Mouse (Mus musculus): ENCODE measurements around the gene H2-T23.
"Not testable (repeated sequence)": the region's sequence is repeated elsewhere in the genome, so short reads cannot be mapped to it uniquely, and the experiment has no call there.

The H2-T23 gene

GRCm38 (mm10) chr17:36032351-36032875 lies at the start of gene H2-T23:
Gene H2-T23, minus strand, starts transcription at chr17:36032855.
- DNase-seq = peak; percentile 23 to 25

- not testable (repeated sequence) for DNase-seq
Observed at GRCm38 (mm10) chr17:36081901-36082300, 49.2 kb upstream of the H2-T23 start.

GRCm38 (mm10) chr17:36060829-36061228 lies 28.2 kb upstream of the H2-T23 start:
- DNase-seq = peak; percentile 88 to 95

DNA sequence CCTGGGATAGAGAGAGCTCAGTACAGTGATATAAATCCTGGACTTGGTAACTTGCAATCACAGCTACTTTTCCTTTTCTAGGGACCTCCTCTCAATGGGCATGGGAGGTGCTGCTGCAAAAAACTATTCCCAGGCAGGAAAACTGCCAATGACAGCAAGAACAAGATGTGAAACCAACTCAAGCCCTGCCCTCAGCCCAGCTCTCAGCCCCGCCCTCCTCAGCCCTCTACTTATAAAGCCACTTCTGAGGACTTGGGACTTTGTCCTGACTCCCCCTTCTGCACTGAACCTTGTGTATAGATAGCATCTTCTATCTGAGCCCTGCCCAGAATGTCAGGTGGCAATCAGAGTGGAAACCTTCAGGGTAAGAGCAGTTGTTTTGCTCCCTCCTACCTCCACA lies 25.7 kb upstream of the H2-T23 start, which contains the start of gene Gm11127:
Gene Gm11127, minus strand, starts transcription at position 10 of the 400 bp plus-strand sequence.
- DNase-seq = not testable (repeated sequence)

- not testable (repeated sequence) for DNase-seq
Observed at GRCm38 (mm10) chr17:36057927-36058326, 25.3 kb upstream of the H2-T23 start.

- no peak for DNase-seq
Observed at GRCm38 (mm10) chr17:36043286-36043685, 10.6 kb upstream of the H2-T23 start.

DNA sequence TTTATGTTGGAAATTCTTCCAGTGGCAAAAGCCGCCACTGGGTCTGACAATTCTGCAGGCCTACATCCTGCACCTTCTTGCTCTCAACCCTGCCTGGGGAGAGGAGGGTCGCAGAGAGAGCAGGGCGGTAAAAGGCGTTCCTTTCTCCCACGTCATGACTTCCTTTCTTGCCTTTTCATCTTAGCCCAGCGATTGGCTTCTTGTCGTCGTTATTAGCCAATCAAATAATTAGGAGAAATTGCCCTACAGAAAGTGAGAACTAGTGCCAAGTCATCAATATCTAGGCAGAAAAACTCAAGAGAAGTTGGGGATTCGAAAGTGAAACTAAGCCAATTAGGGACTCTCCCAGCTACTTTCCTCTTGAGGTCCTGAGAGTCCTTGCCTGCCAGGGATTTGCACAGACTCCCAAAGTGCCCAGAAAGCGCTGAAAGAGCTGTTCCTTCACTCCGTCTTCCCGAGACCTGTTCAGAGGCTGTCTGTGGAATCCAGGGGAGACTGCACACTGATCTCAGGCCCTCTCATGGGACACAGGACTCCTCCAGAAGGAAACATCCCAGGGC lies 10.0 kb upstream of the H2-T23 start, which contains the start of the genes H2-T22 and Gm6034:
Gene H2-T22, minus strand, starts transcription at position 138 of the 560 bp plus-strand sequence.
Gene Gm6034, plus strand, starts transcription at position 352 of the 560 bp plus-strand sequence.
- peak; percentile 59 to 73 for DNase-seq

DNA sequence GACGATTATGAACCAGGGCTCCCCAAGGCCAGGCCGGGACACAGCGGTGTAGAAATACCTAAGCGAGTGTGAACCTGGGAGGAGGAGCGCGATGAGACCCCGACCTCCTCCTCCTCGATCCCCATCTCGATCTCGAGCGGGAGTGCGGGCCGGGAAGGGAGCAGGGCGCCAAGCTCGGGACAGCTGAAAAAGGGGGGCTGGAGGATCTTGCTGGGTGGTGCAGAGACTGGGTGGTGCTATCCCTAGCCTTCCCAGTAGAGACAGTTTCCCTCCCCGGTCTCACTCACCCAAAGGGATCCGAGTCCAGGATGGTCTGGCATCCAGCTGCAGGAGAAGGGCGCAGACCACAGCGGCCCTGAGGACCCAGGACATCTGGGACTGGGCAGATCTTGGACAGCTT lies 9.4 kb upstream of the H2-T23 start:
- peak in 1 of 2 experiments; percentile 30 for DNase-seq

DNA sequence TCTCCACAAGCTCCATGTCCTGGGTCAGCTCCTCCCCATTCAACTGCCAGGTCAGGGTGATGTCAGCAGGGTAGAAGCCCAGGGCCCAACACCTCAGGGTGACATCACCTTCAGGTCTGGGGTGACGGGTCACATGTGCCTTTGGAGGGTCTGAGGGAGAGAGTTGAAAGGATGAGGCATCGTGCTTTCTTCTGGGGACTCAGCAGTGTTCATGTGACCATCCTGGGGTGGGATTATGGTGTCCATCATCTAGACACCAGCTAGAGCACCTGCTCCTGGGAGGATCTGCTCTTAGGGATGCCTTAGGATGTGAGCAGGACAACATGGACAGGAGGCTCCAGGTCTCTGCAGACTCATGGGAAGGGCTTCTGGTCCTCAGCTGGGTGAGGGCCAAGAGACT lies 7.9 kb upstream of the H2-T23 start:
- not testable (repeated sequence) for DNase-seq

GRCm38 (mm10) chr17:36036126-36036525 lies 3.5 kb upstream of the H2-T23 start:
- not testable (repeated sequence) for DNase-seq

DNA sequence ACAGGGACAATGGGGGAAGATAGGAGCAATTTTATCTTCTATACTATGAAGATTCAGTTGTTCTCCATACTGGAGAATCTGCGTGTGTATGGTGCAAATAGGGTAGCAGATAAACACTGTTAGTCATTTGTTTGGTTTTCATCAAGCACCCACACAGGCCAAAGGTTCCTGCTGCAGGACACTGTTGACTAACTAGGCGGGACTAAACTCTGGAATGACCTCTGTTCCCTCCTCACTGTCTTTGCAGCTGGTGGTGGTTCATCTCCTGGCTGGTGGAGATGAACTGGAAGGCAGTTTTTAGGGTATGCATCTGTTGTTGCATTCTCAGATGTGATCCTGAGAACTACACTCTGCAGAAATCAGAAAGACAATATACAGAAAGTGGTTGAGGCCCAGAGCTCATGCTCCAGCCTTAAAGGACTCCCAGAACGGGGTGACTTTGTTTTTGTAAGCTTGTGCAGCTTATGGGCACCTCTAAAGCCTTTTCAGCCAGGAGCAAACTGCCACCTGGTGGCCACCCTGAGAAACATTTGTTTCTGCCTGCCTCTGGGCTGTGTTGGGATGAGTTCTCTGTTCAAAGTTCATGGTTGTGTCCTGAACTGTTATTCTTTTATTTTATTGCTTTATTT lies 2.5 kb upstream of the H2-T23 start:
- peak; percentile 70 to 72 for DNase-seq

DNA sequence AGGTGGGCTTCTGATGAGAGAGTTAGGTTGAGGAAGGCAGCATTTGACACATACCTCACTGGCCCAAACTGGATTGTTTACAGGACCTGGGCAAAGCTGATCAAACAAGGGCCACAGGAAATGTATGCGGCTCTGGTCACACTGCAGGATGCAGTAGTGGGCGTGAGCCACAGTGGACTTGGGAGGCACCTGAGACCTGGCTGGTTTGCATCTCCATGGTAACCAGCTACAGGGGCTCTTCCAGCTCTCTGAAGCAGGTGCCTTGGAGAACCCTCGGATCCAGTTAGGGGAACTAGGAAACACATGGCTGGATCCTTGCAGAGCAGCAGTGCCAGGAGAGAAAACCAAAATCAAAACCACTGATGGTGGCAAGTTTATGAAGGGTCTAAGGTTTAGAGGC lies 1.9 kb upstream of the H2-T23 start:
- not testable (repeated sequence) for DNase-seq

DNA sequence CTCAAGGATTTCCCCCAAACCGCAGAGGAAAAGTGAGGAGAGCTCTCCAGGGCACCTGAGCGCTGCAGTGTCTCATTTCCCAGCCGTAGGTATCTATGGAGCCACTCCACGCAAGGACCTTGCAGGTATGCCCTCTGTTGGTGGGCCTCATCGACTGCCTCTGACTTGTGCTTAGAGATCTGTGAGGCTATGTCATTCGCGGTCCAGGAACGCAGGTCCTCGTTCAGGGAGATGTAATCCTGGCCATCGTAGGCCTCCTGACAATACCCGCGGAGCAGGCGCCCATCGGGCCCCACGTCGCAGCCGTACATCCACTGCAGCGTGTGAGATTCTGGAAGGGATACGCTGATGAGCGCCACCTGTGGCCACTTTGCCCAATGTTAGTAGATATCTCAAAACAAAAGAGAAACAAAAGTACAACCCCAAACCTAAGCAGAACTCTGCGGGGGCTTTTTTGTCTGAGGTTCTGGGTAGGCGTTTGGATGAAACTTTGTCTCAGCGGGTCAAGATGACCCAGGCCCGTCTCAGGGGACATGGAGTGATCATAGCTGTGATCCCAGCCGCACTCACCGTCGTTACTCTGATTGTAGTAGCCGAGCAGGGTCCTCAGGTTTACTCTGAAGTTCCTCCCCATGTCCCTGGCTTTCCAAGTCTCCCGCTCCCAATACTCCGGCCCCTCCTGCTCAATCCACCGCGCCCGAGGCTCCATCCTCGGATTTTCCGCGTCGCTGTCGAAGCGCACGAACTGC lies 898 bp downstream of the H2-T23 start:
- peak; percentile 45 to 52 for DNase-seq

DNA sequence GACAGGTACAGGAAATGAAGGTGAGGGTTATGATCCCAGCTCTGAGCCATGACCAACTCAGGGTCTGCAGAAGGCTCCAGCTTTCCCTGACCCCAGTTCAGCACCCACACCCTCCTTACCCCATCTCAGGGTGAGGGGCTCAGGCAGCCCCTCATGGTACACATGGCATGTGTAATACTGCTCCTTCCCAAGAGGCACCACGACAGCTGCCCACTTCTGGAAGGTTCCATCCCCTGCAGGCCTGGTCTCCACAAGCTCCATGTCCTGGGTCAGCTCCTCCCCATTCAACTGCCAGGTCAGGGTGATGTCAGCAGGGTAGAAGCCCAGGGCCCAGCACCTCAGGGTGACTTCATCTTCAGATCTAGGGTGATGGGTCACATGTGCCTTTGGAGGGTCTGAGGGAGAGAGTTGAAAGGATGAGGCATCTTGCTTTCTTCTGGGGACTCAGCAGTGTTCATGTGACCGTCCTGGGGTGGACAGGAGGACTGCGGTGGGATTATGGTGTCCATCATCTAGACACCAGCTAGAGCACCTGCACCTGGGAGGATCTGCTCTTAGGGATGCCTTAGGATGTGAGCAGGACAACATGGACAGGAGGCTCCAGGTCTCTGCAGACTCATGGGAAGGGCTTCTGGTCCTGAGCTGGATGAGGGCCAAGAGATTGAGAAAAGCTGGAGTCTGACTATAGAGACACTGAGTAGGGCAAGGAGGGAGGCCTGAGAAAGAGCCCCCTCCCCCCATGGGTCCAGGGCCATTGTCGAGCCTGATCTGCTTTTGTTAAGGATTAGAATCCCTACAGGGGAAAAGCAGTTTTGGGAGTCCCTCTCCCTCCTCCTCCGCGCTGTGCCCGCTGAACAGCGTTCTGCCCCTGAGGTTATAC lies 1.7 kb downstream of the H2-T23 start:
- peak in 1 of 2 experiments; percentile 28 for DNase-seq

- not testable (repeated sequence) for DNase-seq
Observed at GRCm38 (mm10) chr17:36030046-36030702, 2.5 kb downstream of the H2-T23 start.

DNA sequence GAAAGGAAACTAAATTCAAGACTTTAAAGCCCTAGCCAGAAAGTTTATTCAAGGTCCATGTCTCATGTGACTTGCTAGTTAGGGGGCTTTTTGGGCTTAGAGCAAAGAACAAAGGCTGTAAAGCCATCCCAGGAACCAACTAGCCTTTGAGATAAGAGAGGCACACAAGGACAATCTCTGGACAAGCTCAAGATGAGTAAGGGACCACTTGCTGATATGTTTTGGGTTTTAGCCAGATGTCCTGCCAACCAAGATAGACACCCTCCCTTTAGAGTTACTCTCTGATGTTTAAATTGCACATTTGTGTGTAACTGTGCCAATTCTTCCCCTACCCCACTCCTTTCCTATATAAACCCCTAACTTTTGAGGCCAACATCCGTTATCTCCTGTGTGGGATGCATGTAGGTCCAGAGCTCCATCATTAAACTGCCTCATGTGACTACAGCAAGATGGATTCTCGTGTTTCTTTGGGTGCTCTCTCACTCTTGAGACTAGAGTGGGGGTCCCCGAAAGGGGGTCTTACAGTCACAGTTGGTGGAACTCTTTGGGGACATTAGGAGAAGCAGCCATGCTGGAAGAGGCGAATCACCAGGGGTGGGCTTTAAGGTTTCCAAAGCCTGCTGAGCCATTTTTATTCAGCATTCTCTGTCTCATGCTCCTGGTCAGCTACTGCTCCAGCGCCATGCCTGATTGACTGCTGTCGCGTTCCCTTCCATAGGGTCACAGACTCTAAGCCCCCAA lies 3.6 kb downstream of the H2-T23 start:
- DNase-seq = no peak

- no peak for DNase-seq
Observed at GRCm38 (mm10) chr17:36027663-36028062, 5.0 kb downstream of the H2-T23 start.

GRCm38 (mm10) chr17:36025901-36026300 lies 6.8 kb downstream of the H2-T23 start:
- no peak for DNase-seq

GRCm38 (mm10) chr17:36025197-36025596 lies 7.5 kb downstream of the H2-T23 start:
- peak in 1 of 2 experiments; percentile 26 for DNase-seq

GRCm38 (mm10) chr17:36023710-36024654 lies 8.7 kb downstream of the H2-T23 start:
- DNase-seq = no peak

Measured in cerebellum, postnatal 14 days (tissue).